Mouse (Mus musculus): ENCODE results near the gene Nisch.

DNA sequence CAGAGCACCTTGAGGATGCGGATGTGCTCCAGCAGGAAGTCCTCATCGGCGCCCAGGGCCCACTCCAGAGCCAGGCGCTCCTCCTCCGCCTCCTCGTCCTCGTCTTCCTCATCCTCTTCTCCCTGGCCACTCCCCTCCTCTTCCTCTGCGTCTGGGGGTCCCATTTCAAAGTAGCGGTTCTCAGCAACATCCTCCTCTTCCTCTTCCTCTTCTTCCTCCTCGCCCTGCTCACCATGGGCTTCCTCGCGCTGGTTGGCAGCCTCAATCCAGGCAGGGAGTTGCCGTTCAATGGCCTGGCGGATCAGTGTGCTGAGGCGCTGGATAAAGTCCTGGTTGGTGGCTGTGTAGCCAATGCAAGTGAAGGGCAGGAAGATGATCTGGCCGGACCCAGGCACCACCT lies 39.5 kb downstream of the Nisch start:
- TF ChIP-seq ZC3H11A (IDR thresholded peaks at IDR 0.05; ENCODE audit: borderline replicate concordance, low read depth, low read length) (no peak), ZNF384 (IDR thresholded peaks at IDR 0.05; ENCODE audit: low read depth, low read length) (no peak), HCFC1 (IDR thresholded peaks at IDR 0.05; ENCODE audit: borderline replicate concordance, insufficient read depth, low read length) (no peak), MAFK (IDR thresholded peaks at IDR 0.05; ENCODE audit: insufficient read depth, low read depth, low read length) (no peak)

Measured in ES-E14 (cell line).